Mouse (Mus musculus) limb, embryonic 11.5 days (tissue): Measurements from ENCODE around the gene Kank1. TPM values are rescaled to one million over a fixed set of nuclear protein-coding genes. Genes with fewer than 3 reads are reported as not detected.

Experiments
- ATAC-seq: fragments of 200-750 bp; cut with Nextera tagmentation; 2 replicates; pipeline ENCODE4 v1.8.0; 2017; ENCODE audit warnings: low read depth; ENCODE audit not compliant: insufficient number of reproducible peaks, low FRiP score, low TSS enrichment
- DNase-seq: peaks from one replicate; pipeline ENCODE4 v3.0.0-alpha.2; 2015; ENCODE audit warnings: low spot score
- H3K27ac ChIP-seq: fragments of 300-500 bp; sonication (generic); replicated peaks from 2 replicates; pipeline ENCODE4 v1.5.1; 2014; ENCODE audit warnings: low read depth, mild to moderate bottlenecking, low read length
- H3K27me3 ChIP-seq: fragments of 300-500 bp; sonication (generic); 2 replicates; pipeline ENCODE4 v1.6.1; 2014; ENCODE audit warnings: mild to moderate bottlenecking, low read length, mixed read lengths; ENCODE audit not compliant: control insufficient read depth, insufficient read depth
- H3K36me3 ChIP-seq: fragments of 300-500 bp; sonication (generic); 2 replicates; pipeline ENCODE4 v1.6.1; 2014; ENCODE audit warnings: mild to moderate bottlenecking, low read length, moderate library complexity, mixed read lengths; ENCODE audit not compliant: control insufficient read depth, insufficient read depth
- H3K4me1 ChIP-seq: fragments of 300-500 bp; sonication (generic); 2 replicates; pipeline ENCODE4 v1.6.1; 2014; ENCODE audit warnings: low read length, mixed read lengths; ENCODE audit not compliant: control insufficient read depth, insufficient read depth
- H3K4me2 ChIP-seq: fragments of 300-500 bp; sonication (generic); 2 replicates; pipeline ENCODE4 v1.6.1; 2014; ENCODE audit warnings: low read depth, mild to moderate bottlenecking, moderate library complexity; ENCODE audit not compliant: severe bottlenecking
- H3K4me3 ChIP-seq: fragments of 300-500 bp; sonication (generic); 2 replicates; pipeline ENCODE4 v1.5.1; 2014; ENCODE audit warnings: low read depth, low read length
- H3K9ac ChIP-seq: fragments of 300-500 bp; sonication (generic); 2 replicates; pipeline ENCODE4 v1.6.1; 2014; ENCODE audit warnings: mild to moderate bottlenecking, low read length
- H3K9me3 ChIP-seq: fragments of 300-500 bp; sonication (generic); 2 replicates; pipeline ENCODE4 v1.6.1; 2016; ENCODE audit warnings: low read length; ENCODE audit not compliant: control insufficient read depth
- WGBS: fragments of 180-500 bp; shearing (Covaris S2); extraction: QIAGEN DNeasy Blood & Tissue Kit; methylation state at CpG from one replicate; pipeline ENCODE4 v1.1.7; 2014; 5-methylcytosine and 5-hydroxymethylcytosine counted together
- polyA plus RNA-seq: library from polyadenylated mRNA; unstranded; fragments of >200 nt; fragmentation: Nextera tagmentation; extraction: Ambion mirVana; gene quantifications from 2 replicates; pipeline ENCODE4 v1.2.1, GENCODE M21; 2014

Kank1 gene
- polyA plus RNA-seq, 1 experiment from 2014 or later, result 41.7 TPM

DNA sequence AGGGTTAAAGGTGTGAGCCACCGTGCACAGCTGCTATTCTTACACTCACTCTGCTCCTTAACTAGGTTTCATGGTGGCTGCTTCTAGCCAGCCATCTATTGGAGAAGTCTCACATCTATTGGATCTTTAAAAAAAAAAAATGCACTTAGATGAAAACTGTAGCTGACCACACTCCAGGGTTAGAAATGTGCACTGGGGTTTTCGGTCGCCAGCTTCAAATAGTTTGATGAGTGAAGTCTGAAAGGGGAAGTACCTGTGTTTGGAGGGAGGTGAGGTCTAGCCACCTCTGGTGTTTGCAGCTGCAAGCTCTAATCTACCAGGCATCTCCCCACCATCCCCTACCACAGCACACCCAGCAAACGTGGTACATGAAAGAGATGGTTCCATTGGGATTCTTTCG, 74.2 kb downstream of the Kank1 start:
- no peaks in the 10 kb centered on the region for H3K36me3 ChIP-seq
- DNase-seq (no peak), ATAC-seq (no peak)
- no peak overlapping the region for H3K9ac ChIP-seq
- H3K4me3 ChIP-seq, result no peak overlapping the region
- no peak overlapping the region for H3K4me2 ChIP-seq
- peaks cover 4% of the 10 kb centered on the region; the same call in 1 of the 2 replicates for H3K4me1 ChIP-seq
- no peaks in the 10 kb centered on the region for H3K9me3 ChIP-seq
- H3K27me3 ChIP-seq, result no peaks in the 10 kb centered on the region
- 84% methylated on average over 5 of the region's 5 CpGs for WGBS
- no peak overlapping the region for H3K27ac ChIP-seq

- Histone ChIP-seq H3K4me1 (peaks cover 5% of the 10 kb centered on the region; the same call in 1 of the 2 replicates), H3K9me3 (no peaks in the 10 kb centered on the region), H3K36me3 (no peaks in the 10 kb centered on the region), H3K9ac (no peak overlapping the region), H3K4me3 (no peak overlapping the region), H3K4me2 (no peak overlapping the region), H3K27ac (no peak overlapping the region), H3K27me3 (no peaks in the 10 kb centered on the region)
- DNase-seq (no peak), ATAC-seq (no peak)
- 79% methylated on average over 7 of the region's 7 CpGs for WGBS
Observed at GRCm38 (mm10) chr19:25311626-25312025, 74.9 kb downstream of the Kank1 start.

GRCm38 (mm10) chr19:25315458-25315889, 78.7 kb downstream of the Kank1 start:
- no peak overlapping the region for H3K27ac ChIP-seq
- no peaks in the 10 kb centered on the region for H3K36me3 ChIP-seq
- H3K4me1 ChIP-seq, result peaks cover 13% of the 10 kb centered on the region
- H3K27me3 ChIP-seq, result no peaks in the 10 kb centered on the region
- no peak overlapping the region for H3K4me3 ChIP-seq
- H3K9me3 ChIP-seq, result no peaks in the 10 kb centered on the region
- 36% methylated on average over 14 of the region's 14 CpGs for WGBS
- DNase-seq (no peak), ATAC-seq (no peak)
- no peak overlapping the region for H3K9ac ChIP-seq
- no peak overlapping the region for H3K4me2 ChIP-seq

GRCm38 (mm10) chr19:25315993-25316392, 79.2 kb downstream of the Kank1 start:
- H3K9ac ChIP-seq, result no peak overlapping the region
- H3K27ac ChIP-seq, result no peak overlapping the region
- H3K4me2 ChIP-seq, result no peak overlapping the region
- no peak overlapping the region for H3K4me3 ChIP-seq
- DNase-seq, result no peak
- no peaks in the 10 kb centered on the region for H3K9me3 ChIP-seq
- 85% methylated on average over 5 of the region's 5 CpGs for WGBS
- no peaks in the 10 kb centered on the region for H3K36me3 ChIP-seq
- H3K4me1 ChIP-seq, result peaks cover 13% of the 10 kb centered on the region
- no peaks in the 10 kb centered on the region for H3K27me3 ChIP-seq
- ATAC-seq, result no peak

GRCm38 (mm10) chr19:25324265-25324664, 87.5 kb downstream of the Kank1 start:
- Histone ChIP-seq H3K36me3 (no peaks in the 10 kb centered on the region), H3K9ac (no peak overlapping the region), H3K4me1 (peaks cover 5% of the 10 kb centered on the region; the same call in 1 of the 2 replicates), H3K4me2 (no peak overlapping the region), H3K27me3 (no peaks in the 10 kb centered on the region), H3K9me3 (no peaks in the 10 kb centered on the region), H3K4me3 (no peak overlapping the region), H3K27ac (no peak overlapping the region)
- 85% methylated on average over 7 of the region's 7 CpGs for WGBS
- DNase-seq (no peak), ATAC-seq (no peak)

DNA sequence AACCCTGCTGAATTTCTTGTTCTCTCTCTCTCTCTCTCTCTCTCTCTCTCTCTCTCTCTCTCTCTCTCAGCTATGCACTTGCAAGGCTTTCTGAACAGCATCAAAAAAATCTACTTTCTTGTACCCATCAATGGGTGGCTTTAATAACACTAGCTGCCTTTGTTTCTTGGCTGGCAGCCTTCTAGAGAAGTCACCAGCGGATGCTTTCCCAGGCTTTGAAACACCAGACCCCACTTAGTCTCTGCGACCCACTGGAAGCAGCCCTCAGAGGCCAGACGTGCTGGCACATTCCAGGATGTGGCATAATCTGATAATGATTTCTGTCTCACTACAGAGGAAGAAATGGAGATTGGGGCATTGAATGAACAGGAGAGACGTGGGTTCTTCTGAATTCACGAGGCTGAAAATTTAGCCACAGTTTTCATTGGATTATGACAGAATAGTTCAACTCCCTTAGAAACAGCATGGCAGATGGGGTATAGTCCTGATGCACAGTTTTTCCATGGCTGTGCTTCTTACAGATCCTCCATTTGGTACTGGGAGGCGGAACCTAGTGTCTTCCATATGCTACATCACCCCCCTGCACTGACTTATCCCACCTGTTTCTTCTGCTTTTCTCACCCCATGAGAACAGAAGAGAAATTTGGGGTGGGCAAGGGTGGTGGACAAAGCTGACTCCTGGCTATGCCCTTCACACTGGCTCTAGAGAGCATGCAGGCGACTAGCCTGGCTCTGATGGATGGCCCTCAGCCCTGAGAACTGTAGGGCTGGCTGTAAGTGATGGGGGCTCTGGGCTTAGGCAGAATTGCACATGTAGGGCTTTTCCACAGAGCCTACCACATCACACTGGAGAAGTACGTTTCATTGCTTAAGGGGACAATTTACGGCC, 88.6 kb downstream of the Kank1 start:
- Histone ChIP-seq H3K36me3 (no peaks in the 10 kb centered on the region), H3K9me3 (no peaks in the 10 kb centered on the region), H3K27ac (no peak overlapping the region), H3K9ac (no peak overlapping the region), H3K4me2 (no peak overlapping the region), H3K4me1 (0 out of 2 replicates have a peak, but pooled peaks cover 2% of the 10 kb centered on the region), H3K27me3 (no peaks in the 10 kb centered on the region), H3K4me3 (no peak overlapping the region)
- ATAC-seq (no peak), DNase-seq (no peak)
- 67% methylated on average over 9 of the region's 9 CpGs for WGBS

GRCm38 (mm10) chr19:25326002-25326300, 89.2 kb downstream of the Kank1 start:
- Histone ChIP-seq H3K9ac (no peak overlapping the region), H3K36me3 (no peaks in the 10 kb centered on the region), H3K27me3 (no peaks in the 10 kb centered on the region), H3K4me3 (no peak overlapping the region), H3K9me3 (no peaks in the 10 kb centered on the region), H3K4me2 (no peak overlapping the region), H3K4me1 (0 out of 2 replicates have a peak, but pooled peaks cover 2% of the 10 kb centered on the region), H3K27ac (no peak overlapping the region)
- DNase-seq, result no peak
- no peak for ATAC-seq
- 41% methylated on average over 4 of the region's 4 CpGs for WGBS

GRCm38 (mm10) chr19:25327633-25328032, 90.9 kb downstream of the Kank1 start:
- DNase-seq, result no peak
- H3K4me2 ChIP-seq, result no peak overlapping the region
- H3K9ac ChIP-seq, result no peak overlapping the region
- H3K4me1 ChIP-seq, result 0 out of 2 replicates have a peak, but pooled peaks cover 2% of the 10 kb centered on the region
- H3K9me3 ChIP-seq, result no peaks in the 10 kb centered on the region
- no peak overlapping the region for H3K27ac ChIP-seq
- no peaks in the 10 kb centered on the region for H3K27me3 ChIP-seq
- 71% methylated on average over 6 of the region's 6 CpGs for WGBS
- no peaks in the 10 kb centered on the region for H3K36me3 ChIP-seq
- no peak overlapping the region for H3K4me3 ChIP-seq
- no peak for ATAC-seq
